Mouse (Mus musculus) gonadal fat pad, adult 2 months (tissue): ENCODE data around the gene Prtg. TPM values are rescaled to one million over a fixed set of nuclear protein-coding genes. Genes with fewer than 3 reads are reported as not detected.
A peak's percentile ranks its signal among the peaks of the same experiment; 100 is the strongest.

Experiments
- DNase-seq: peaks from one replicate; pipeline ENCODE4 v3.0.0-alpha.2; 2012; ENCODE audit warnings: low read depth
- polyA plus RNA-seq: library from polyadenylated mRNA; depleted of rRNA; stranded (reverse); fragments of >200 nt; gene quantifications from 2 replicates; pipeline ENCODE4 v1.2.3, GENCODE M21; 2012; rRNA removed

Prtg gene
- 0.18 and 0.25 TPM in 2 replicates for polyA plus RNA-seq

- no peak for DNase-seq
These were observed at the start of gene Prtg for GRCm38 (mm10) chr9:72806731-72807419. Prtg (plus strand) TSS chr9:72806874.

GRCm38 (mm10) chr9:72757143-72757542, 49.5 kb upstream of the Prtg start:
- DNase-seq = no peak

- DNase-seq = no peak
These were observed 48.0 kb upstream of the Prtg start for GRCm38 (mm10) chr9:72758705-72759131.

GRCm38 (mm10) chr9:72763050-72763718, 43.5 kb upstream of the Prtg start:
- no peak for DNase-seq

GRCm38 (mm10) chr9:72766789-72767349, 39.8 kb upstream of the Prtg start:
- peak; percentile 17 for DNase-seq

GRCm38 (mm10) chr9:72775022-72775421, 31.7 kb upstream of the Prtg start:
- DNase-seq = no peak

GRCm38 (mm10) chr9:72779004-72779403, 27.7 kb upstream of the Prtg start:
- no peak for DNase-seq

GRCm38 (mm10) chr9:72779733-72780132, 26.9 kb upstream of the Prtg start:
- no peak for DNase-seq

GRCm38 (mm10) chr9:72780694-72781093, 26.0 kb upstream of the Prtg start:
- no peak for DNase-seq

- no peak for DNase-seq
These were observed 25.2 kb upstream of the Prtg start for GRCm38 (mm10) chr9:72781466-72781865.

GRCm38 (mm10) chr9:72782121-72782520, 24.6 kb upstream of the Prtg start:
- no peak for DNase-seq

GRCm38 (mm10) chr9:72787732-72788131, 18.9 kb upstream of the Prtg start:
- DNase-seq = no peak

GRCm38 (mm10) chr9:72790530-72791212, 16.0 kb upstream of the Prtg start:
- DNase-seq = no peak

GRCm38 (mm10) chr9:72791213-72791582, 15.5 kb upstream of the Prtg start:
- no peak for DNase-seq

- no peak for DNase-seq
These were observed 15.0 kb upstream of the Prtg start for GRCm38 (mm10) chr9:72791681-72792080.

- DNase-seq = no peak
These were observed 11.4 kb upstream of the Prtg start for GRCm38 (mm10) chr9:72795243-72795642.

GRCm38 (mm10) chr9:72797136-72797621, 9.5 kb upstream of the Prtg start:
- no peak for DNase-seq

GRCm38 (mm10) chr9:72803280-72803679, 3.4 kb upstream of the Prtg start:
- DNase-seq = no peak

- no peak for DNase-seq
These were observed 528 bp upstream of the Prtg start for GRCm38 (mm10) chr9:72806146-72806545.

- no peak for DNase-seq
These were observed 839 bp downstream of the Prtg start for GRCm38 (mm10) chr9:72807420-72808005.

- DNase-seq = no peak
These were observed 1.5 kb downstream of the Prtg start for GRCm38 (mm10) chr9:72808176-72808575.

GRCm38 (mm10) chr9:72808586-72808985, 1.9 kb downstream of the Prtg start:
- no peak for DNase-seq
